Mouse (Mus musculus): Measurements from ENCODE around the gene Ms4a14. TPM values are rescaled to one million over a fixed set of nuclear protein-coding genes. Genes with fewer than 3 reads are reported as not detected.
"Not testable (repeated sequence)": the region's sequence is repeated elsewhere in the genome, so short reads cannot be mapped to it uniquely, and the experiment has no call there.

Gene Ms4a14
- polyA plus RNA-seq, 1 experiment: 0.07 TPM

- no peaks in the 10 kb centered on the region for H3K4me1 ChIP-seq (ENCODE audit: control insufficient read depth, insufficient read depth, low read length)
- H3K4me3 ChIP-seq (replicated peaks; ENCODE audit: insufficient read depth, low read depth, low read length): no peak within 1 kb of the TSS
- DNase-seq: no peak
- TF ChIP-seq POLR2A (IDR thresholded peaks at IDR 0.05; ENCODE audit: borderline replicate concordance, insufficient read depth, low read length) (no peak), CTCF (IDR thresholded peaks at IDR 0.05; ENCODE audit: borderline replicate concordance, insufficient read depth, low read depth, low read length) (no peak)
- H3K27me3 ChIP-seq (ENCODE audit: control insufficient read depth, insufficient read depth, low read length): no peaks in the 10 kb centered on the region; the same call in 1 of the 2 replicates
- 83% methylated on average over 6 of the region's 6 CpGs for WGBS
- no peak within 1 kb of the TSS for H3K27ac ChIP-seq (ENCODE audit: insufficient read depth, low read length)
These were observed 21.7 kb upstream of the Ms4a14 start, which contains the start of gene Ms4a7 for GRCm38 (mm10) chr19:11335932-11336331. Gene Ms4a7, minus strand, starts transcription at chr19:11336146.

- Histone ChIP-seq H3K27me3 (ENCODE audit: control insufficient read depth, insufficient read depth, low read length) (no peaks in the 10 kb centered on the region; the same call in 1 of the 2 replicates), H3K4me3 (replicated peaks; ENCODE audit: insufficient read depth, low read depth, low read length) (no peak overlapping the region), H3K4me1 (ENCODE audit: control insufficient read depth, insufficient read depth, low read length) (no peaks in the 10 kb centered on the region), H3K27ac (ENCODE audit: insufficient read depth, low read length) (no peak overlapping the region)
- DNase-seq: no peak
- WGBS: 85% methylated on average over 1 of the region's 1 CpGs
- TF ChIP-seq POLR2A (IDR thresholded peaks at IDR 0.05; ENCODE audit: borderline replicate concordance, insufficient read depth, low read length): no peak
These were observed 6.9 kb upstream of the Ms4a14 start for GRCm38 (mm10) chr19:11321123-11321522.

GRCm38 (mm10) chr19:11316786-11317185 is 2.5 kb upstream of the Ms4a14 start:
- Histone ChIP-seq H3K27ac (ENCODE audit: insufficient read depth, low read length) (no peak overlapping the region), H3K4me1 (ENCODE audit: control insufficient read depth, insufficient read depth, low read length) (no peaks in the 10 kb centered on the region), H3K27me3 (ENCODE audit: control insufficient read depth, insufficient read depth, low read length) (no peaks in the 10 kb centered on the region), H3K4me3 (replicated peaks; ENCODE audit: insufficient read depth, low read depth, low read length) (no peak overlapping the region)
- TF ChIP-seq POLR2A (IDR thresholded peaks at IDR 0.05; ENCODE audit: borderline replicate concordance, insufficient read depth, low read length) (no peak), CTCF (IDR thresholded peaks at IDR 0.05; ENCODE audit: borderline replicate concordance, insufficient read depth, low read depth, low read length) (no peak)
- 82% methylated on average over 4 of the region's 4 CpGs for WGBS
- no peak for DNase-seq

- Histone ChIP-seq H3K4me3 (replicated peaks; ENCODE audit: insufficient read depth, low read depth, low read length) (no peak overlapping the region), H3K27ac (ENCODE audit: insufficient read depth, low read length) (no peak overlapping the region), H3K27me3 (ENCODE audit: control insufficient read depth, insufficient read depth, low read length) (no peaks in the 10 kb centered on the region), H3K4me1 (ENCODE audit: control insufficient read depth, insufficient read depth, low read length) (no peaks in the 10 kb centered on the region)
- no peak for DNase-seq
- TF ChIP-seq CTCF (IDR thresholded peaks at IDR 0.05; ENCODE audit: borderline replicate concordance, insufficient read depth, low read depth, low read length) (no peak), POLR2A (IDR thresholded peaks at IDR 0.05; ENCODE audit: borderline replicate concordance, insufficient read depth, low read length) (no peak)
These were observed 5.4 kb downstream of the Ms4a14 start for GRCm38 (mm10) chr19:11308888-11309287.

GRCm38 (mm10) chr19:11299529-11299928 is 14.7 kb downstream of the Ms4a14 start:
- not testable (repeated sequence) for H3K27me3 ChIP-seq (ENCODE audit: control insufficient read depth, insufficient read depth, low read length); H3K27ac ChIP-seq (ENCODE audit: insufficient read depth, low read length); H3K4me3 ChIP-seq (replicated peaks; ENCODE audit: insufficient read depth, low read depth, low read length); H3K4me1 ChIP-seq (ENCODE audit: control insufficient read depth, insufficient read depth, low read length); DNase-seq
- 39% methylated on average over 4 of the region's 4 CpGs for WGBS

- no peaks in the 10 kb centered on the region for H3K4me1 ChIP-seq (ENCODE audit: control insufficient read depth, insufficient read depth, low read length)
- 49% methylated on average over 2 of the region's 2 CpGs for WGBS
These were observed 15.3 kb downstream of the Ms4a14 start for GRCm38 (mm10) chr19:11298939-11299338.

GRCm38 (mm10) chr19:11293616-11294015 is 20.6 kb downstream of the Ms4a14 start:
- H3K27me3 ChIP-seq (ENCODE audit: control insufficient read depth, insufficient read depth, low read length); H3K4me3 ChIP-seq (replicated peaks; ENCODE audit: insufficient read depth, low read depth, low read length); DNase-seq; H3K27ac ChIP-seq (ENCODE audit: insufficient read depth, low read length); H3K4me1 ChIP-seq (ENCODE audit: control insufficient read depth, insufficient read depth, low read length): not testable (repeated sequence)
- WGBS: 10% methylated on average over 3 of the region's 3 CpGs

More at GRCm38 (mm10) chr19:11298939-11299338, 15.3 kb downstream of the Ms4a14 start:
- Histone ChIP-seq H3K27me3 (ENCODE audit: control insufficient read depth, insufficient read depth, low read length) (no peaks in the 10 kb centered on the region), H3K4me3 (replicated peaks; ENCODE audit: insufficient read depth, low read depth, low read length) (no peak overlapping the region), H3K27ac (ENCODE audit: insufficient read depth, low read length) (no peak overlapping the region)
- TF ChIP-seq POLR2A (IDR thresholded peaks at IDR 0.05; ENCODE audit: borderline replicate concordance, insufficient read depth, low read length) (no peak), CTCF (IDR thresholded peaks at IDR 0.05; ENCODE audit: borderline replicate concordance, insufficient read depth, low read depth, low read length) (no peak)
- no peak for DNase-seq

- DNase-seq: no peak
- 11% methylated on average over 12 of the region's 12 CpGs for WGBS
These were observed 21.3 kb downstream of the Ms4a14 start for GRCm38 (mm10) chr19:11292990-11293389.

GRCm38 (mm10) chr19:11283773-11284172 is 30.5 kb downstream of the Ms4a14 start, which contains the start of gene Ms4a5:
Gene Ms4a5, minus strand, starts transcription at chr19:11283873.
- Histone ChIP-seq H3K4me1 (ENCODE audit: control insufficient read depth, insufficient read depth, low read length) (no peaks in the 10 kb centered on the region), H3K4me3 (replicated peaks; ENCODE audit: insufficient read depth, low read depth, low read length) (no peak within 1 kb of the TSS), H3K27me3 (ENCODE audit: control insufficient read depth, insufficient read depth, low read length) (no peaks in the 10 kb centered on the region), H3K27ac (ENCODE audit: insufficient read depth, low read length) (no peak within 1 kb of the TSS)
- no peak for DNase-seq
- 94% methylated on average over 2 of the region's 2 CpGs for WGBS
- no peak for TF ChIP-seq CTCF (IDR thresholded peaks at IDR 0.05; ENCODE audit: borderline replicate concordance, insufficient read depth, low read depth, low read length)
- TF ChIP-seq POLR2A (IDR thresholded peaks at IDR 0.05; ENCODE audit: borderline replicate concordance, insufficient read depth, low read length): no peak

More at GRCm38 (mm10) chr19:11292990-11293389, 21.3 kb downstream of the Ms4a14 start:
- H3K27ac ChIP-seq (ENCODE audit: insufficient read depth, low read length): no peak overlapping the region
- TF ChIP-seq CTCF (IDR thresholded peaks at IDR 0.05; ENCODE audit: borderline replicate concordance, insufficient read depth, low read depth, low read length): no peak
- no peak for TF ChIP-seq POLR2A (IDR thresholded peaks at IDR 0.05; ENCODE audit: borderline replicate concordance, insufficient read depth, low read length)
- H3K27me3 ChIP-seq (ENCODE audit: control insufficient read depth, insufficient read depth, low read length): no peaks in the 10 kb centered on the region
- no peaks in the 10 kb centered on the region for H3K4me1 ChIP-seq (ENCODE audit: control insufficient read depth, insufficient read depth, low read length)
- H3K4me3 ChIP-seq (replicated peaks; ENCODE audit: insufficient read depth, low read depth, low read length): no peak overlapping the region

All from cerebellum, adult 2 months (tissue).